Mouse (Mus musculus) layer of hippocampus, adult 8-10 months (tissue): ENCODE results near the gene Foxp4. TPM values are rescaled to one million over a fixed set of nuclear protein-coding genes. Genes with fewer than 3 reads are reported as not detected.

Source experiments
- DNase-seq, 2 experiments: peaks; one replicate each; pipeline ENCODE4 v3.0.0; 2022; ENCODE audit warnings: low spot score in 2 of 2
- total RNA-seq, 4 experiments: library from RNA; stranded (reverse); gene quantifications; 2 replicates each; pipeline ENCODE4 v1.2.4; 2022

The Foxp4 gene
- total RNA-seq, 4 experiments from 2014 or later, result 44.5 to 52.4 (median 49.1) TPM

- DNase-seq, result no peak
Observed at GRCm38 (mm10) chr17:47897956-47898752, 26.3 kb downstream of the Foxp4 start.

- no peak for DNase-seq
Observed at GRCm38 (mm10) chr17:47889727-47890126, 34.7 kb downstream of the Foxp4 start.

GRCm38 (mm10) chr17:47889267-47889666 is 35.2 kb downstream of the Foxp4 start:
- no peak for DNase-seq

GRCm38 (mm10) chr17:47888641-47889040 is 35.8 kb downstream of the Foxp4 start:
- DNase-seq, result no peak

- no peak for DNase-seq
Observed at GRCm38 (mm10) chr17:47888155-47888455, 36.3 kb downstream of the Foxp4 start.

- DNase-seq, result no peak
Observed at GRCm38 (mm10) chr17:47887381-47888154, 36.9 kb downstream of the Foxp4 start.

GRCm38 (mm10) chr17:47883099-47883498 is 41.3 kb downstream of the Foxp4 start:
- DNase-seq, result no peak

GRCm38 (mm10) chr17:47881330-47881729 is 43.1 kb downstream of the Foxp4 start:
- DNase-seq, result no peak

GRCm38 (mm10) chr17:47879207-47879606 is 45.2 kb downstream of the Foxp4 start:
- DNase-seq, result no peak

- peak; percentile 68 to 71 for DNase-seq
Observed at GRCm38 (mm10) chr17:47878378-47879089, 45.9 kb downstream of the Foxp4 start.

- no peak for DNase-seq
Observed at GRCm38 (mm10) chr17:47877715-47878377, 46.6 kb downstream of the Foxp4 start.

- no peak for DNase-seq
Observed at GRCm38 (mm10) chr17:47876776-47877714, 47.4 kb downstream of the Foxp4 start.

- peak; percentile 88 to 91 for DNase-seq
Observed at GRCm38 (mm10) chr17:47873341-47873791, 51.1 kb downstream of the Foxp4 start.

- DNase-seq, result no peak
Observed at GRCm38 (mm10) chr17:47872311-47873011, 52.0 kb downstream of the Foxp4 start.

- DNase-seq, result no peak
Observed at GRCm38 (mm10) chr17:47869874-47870273, 54.6 kb downstream of the Foxp4 start.

GRCm38 (mm10) chr17:47866037-47866436 is 58.4 kb downstream of the Foxp4 start:
- no peak for DNase-seq

- DNase-seq, result peak in 1 of 2 experiments; percentile 79
Observed at GRCm38 (mm10) chr17:47864496-47864895, 59.9 kb downstream of the Foxp4 start.

GRCm38 (mm10) chr17:47863437-47863836 is 61.0 kb downstream of the Foxp4 start:
- DNase-seq, result no peak

GRCm38 (mm10) chr17:47863023-47863422 is 61.4 kb downstream of the Foxp4 start:
- DNase-seq, result no peak

GRCm38 (mm10) chr17:47855544-47855943 is 68.9 kb downstream of the Foxp4 start:
- no peak for DNase-seq
